Mouse (Mus musculus) liver, adult 2 months (tissue): Measurements from ENCODE around the gene Tsc2. TPM values are rescaled to one million over a fixed set of nuclear protein-coding genes. Genes with fewer than 3 reads are reported as not detected.
"Not testable (repeated sequence)": the region's sequence is repeated elsewhere in the genome, so short reads cannot be mapped to it uniquely, and the experiment has no call there.

Experiments
- DNase-seq: peaks from one replicate; pipeline ENCODE4 v3.0.0-alpha.2; 2011; ENCODE audit warnings: low read depth, low spot score; ENCODE audit errors: extremely low read depth
- H3K27ac ChIP-seq: fragments of 200-500 bp; replicated peaks from 2 replicates; pipeline ENCODE4 v1.5.1; 2012; ENCODE audit warnings: low read depth, mild to moderate bottlenecking, control low read depth, inconsistent platforms, low read length; ENCODE audit not compliant: insufficient read depth
- H3K27me3 ChIP-seq: fragments of 200-500 bp; 2 replicates; pipeline ENCODE4 v1.6.1; 2012; ENCODE audit warnings: mild to moderate bottlenecking, moderate library complexity, low read length, inconsistent platforms; ENCODE audit not compliant: control insufficient read depth, insufficient read depth
- H3K36me3 ChIP-seq: fragments of 200-500 bp; 2 replicates; pipeline ENCODE4 v1.6.1; 2012; ENCODE audit warnings: low read length, inconsistent platforms; ENCODE audit not compliant: control insufficient read depth, insufficient read depth
- H3K4me1 ChIP-seq: fragments of 200-500 bp; 2 replicates; pipeline ENCODE4 v1.6.1; 2011; ENCODE audit warnings: low read length; ENCODE audit not compliant: control insufficient read depth, insufficient read depth
- H3K4me3 ChIP-seq: fragments of 200-500 bp; 2 replicates; pipeline ENCODE4 v1.5.1; 2011; ENCODE audit warnings: low read depth, mild to moderate bottlenecking, control low read depth, low read length, moderate library complexity; ENCODE audit not compliant: insufficient read depth
- H3K79me2 ChIP-seq: fragments of 200-500 bp; 2 replicates; pipeline ENCODE4 v1.6.1; 2012; ENCODE audit warnings: inconsistent platforms, mild to moderate bottlenecking, low read length, moderate library complexity; ENCODE audit not compliant: control insufficient read depth, insufficient read depth
- H3K9ac ChIP-seq: fragments of 200-500 bp; 2 replicates; pipeline ENCODE4 v1.6.1; 2012; ENCODE audit warnings: low read depth, mild to moderate bottlenecking, control low read depth, inconsistent platforms, low read length
- CTCF ChIP-seq: fragments of 200-500 bp; IDR thresholded peaks from 2 replicates; pipeline ENCODE4 v1.5.1; 2011; ENCODE audit warnings: low read depth, low read length, control low read depth
- POLR2A ChIP-seq: fragments of 200-500 bp; IDR thresholded peaks from 2 replicates; pipeline ENCODE4 v1.6.1; 2011; ENCODE audit warnings: low read length, control low read depth; ENCODE audit not compliant: insufficient read depth; ENCODE audit errors: extremely low read depth
- WGBS: fragments of 180-500 bp; shearing (Covaris S2); methylation state at CpG from one replicate; pipeline ENCODE4 v1.1.7; 2018; 5-methylcytosine and 5-hydroxymethylcytosine counted together
- polyA plus RNA-seq: library from polyadenylated mRNA; depleted of rRNA; stranded (reverse); fragments of >200 nt; gene quantifications from 2 replicates; pipeline ENCODE4 v1.2.3, GENCODE M21; 2012
- total RNA-seq: library from RNA; depleted of rRNA; stranded (reverse); fragments of >200 nt; gene quantifications from 2 replicates; pipeline ENCODE4 v1.2.3, GENCODE M21; 2014

Gene Tsc2
- total and polyA plus RNA-seq, 2 experiments = 19.5 to 79.3 TPM

GRCm38 (mm10) chr17:24671346-24671745, 38.9 kb upstream of the Tsc2 start:
- H3K9ac ChIP-seq = 0 out of 2 replicates have a peak overlapping the region, but pooled peaks have one; percentile 8
- peaks cover 17% of the 10 kb centered on the region for H3K4me1 ChIP-seq
- no peak for DNase-seq
- TF ChIP-seq CTCF (no peak), POLR2A (no peak)
- no peak overlapping the region for H3K4me3 ChIP-seq
- WGBS = 51% methylated on average over 5 of the region's 5 CpGs
- H3K27me3 ChIP-seq = no peaks in the 10 kb centered on the region
- H3K79me2 ChIP-seq = peaks cover 40% of the 10 kb centered on the region; the same call in 1 of the 2 replicates
- H3K36me3 ChIP-seq = peaks cover under 1% of the 10 kb centered on the region; the same call in 1 of the 2 replicates
- peak overlapping the region; percentile 55; the same call in 1 of the 2 replicates for H3K27ac ChIP-seq

DNA sequence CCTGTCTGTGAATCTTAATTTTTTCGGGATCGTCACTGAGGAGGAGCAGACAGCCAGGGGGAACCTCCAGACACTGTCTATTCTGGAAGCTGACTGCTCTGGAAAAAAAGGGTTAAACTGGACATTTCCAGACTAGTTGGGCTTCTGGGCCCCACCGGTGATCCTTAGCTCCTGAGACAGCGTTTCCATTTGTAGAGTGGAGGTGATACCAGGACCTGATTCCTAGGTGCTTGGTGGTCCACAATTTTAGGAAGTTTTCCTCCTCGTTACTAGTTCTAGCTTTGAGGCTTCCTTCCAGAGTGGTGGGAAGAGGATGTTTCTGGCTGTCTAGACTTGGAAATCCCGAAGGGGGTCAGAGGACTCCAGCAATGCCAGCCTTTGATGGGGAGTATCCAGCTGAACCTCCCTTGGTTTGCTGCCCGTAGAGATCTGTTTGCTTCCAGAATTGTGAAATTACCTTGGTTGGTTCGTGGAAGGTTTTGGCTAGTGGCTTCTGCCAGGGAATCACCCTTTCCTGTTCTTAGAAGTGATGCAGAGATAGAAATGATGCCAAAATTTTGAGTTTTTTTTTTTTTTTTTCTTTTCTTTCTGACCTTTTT, 37.9 kb upstream of the Tsc2 start:
- peak overlapping the region; percentile 94 for H3K4me3 ChIP-seq
- under 1% methylated on average over 8 of the region's 8 CpGs for WGBS
- peak overlapping the region; percentile 98 for H3K9ac ChIP-seq
- peak; percentile 88 for DNase-seq
- H3K4me1 ChIP-seq = peaks cover 17% of the 10 kb centered on the region
- TF ChIP-seq POLR2A (no peak), CTCF (no peak)
- peak overlapping the region; percentile 94 for H3K27ac ChIP-seq
- peaks cover 32% of the 10 kb centered on the region; the same call in 1 of the 2 replicates for H3K79me2 ChIP-seq
- no peaks in the 10 kb centered on the region for H3K27me3 ChIP-seq
- no peaks in the 10 kb centered on the region for H3K36me3 ChIP-seq

DNA sequence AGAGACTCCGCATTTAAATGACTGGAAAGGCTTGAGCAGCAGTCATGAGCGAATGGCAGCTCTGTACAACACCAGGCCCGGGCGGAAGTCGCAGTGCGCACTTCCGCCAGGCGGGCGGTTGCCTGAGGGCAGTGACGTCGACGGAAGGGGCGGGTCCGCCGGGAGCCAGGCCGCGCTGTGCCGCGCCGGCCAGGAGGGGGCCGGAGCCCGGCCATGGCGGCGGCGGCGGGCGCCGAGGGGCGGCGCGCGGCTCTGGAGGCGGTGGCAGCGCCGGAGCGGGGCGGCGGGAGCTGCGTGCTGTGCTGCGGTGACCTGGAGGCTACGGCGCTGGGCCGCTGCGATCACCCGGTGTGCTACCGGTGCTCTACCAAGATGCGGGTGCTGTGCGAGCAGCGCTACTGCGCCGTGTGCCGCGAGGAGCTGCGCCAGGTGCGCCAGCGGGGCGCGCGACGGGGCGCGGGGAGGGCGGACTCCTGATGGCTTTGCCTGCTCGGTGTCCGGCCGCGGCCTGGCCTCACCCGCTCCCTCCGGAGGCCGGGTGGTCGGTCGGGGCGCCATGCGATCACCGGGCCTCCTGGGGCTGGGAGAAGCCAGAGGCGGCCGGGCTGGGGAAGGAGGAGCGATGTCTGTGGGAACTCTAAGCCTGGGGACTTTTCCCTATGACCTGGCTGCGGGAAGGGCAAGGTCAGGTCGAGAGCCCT, 37.3 kb upstream of the Tsc2 start, which contains the start of gene Zfp598:
Zfp598 (plus strand) TSS at position 143 of the 701 bp plus-strand sequence.
- under 1% methylated on average over 77 of the region's 80 CpGs for WGBS
- peaks cover 31% of the 10 kb centered on the region; the same call in 1 of the 2 replicates for H3K79me2 ChIP-seq
- peak within 1 kb of the TSS; percentile 94 for H3K4me3 ChIP-seq
- peak within 1 kb of the TSS; percentile 98 for H3K9ac ChIP-seq
- H3K27ac ChIP-seq = peak within 1 kb of the TSS; percentile 94
- H3K4me1 ChIP-seq = peaks cover 17% of the 10 kb centered on the region
- no peaks in the 10 kb centered on the region for H3K27me3 ChIP-seq
- H3K36me3 ChIP-seq = no peaks in the 10 kb centered on the region
- peak; percentile 71 for DNase-seq
- TF ChIP-seq CTCF (peak; percentile 16; the same call in 1 of the 2 replicates), POLR2A (peak; percentile 43; the same call in 1 of the 2 replicates)

- H3K36me3 ChIP-seq, H3K27me3 ChIP-seq, DNase-seq: not testable (repeated sequence)
- Histone ChIP-seq H3K27ac (peak overlapping the region; percentile 23), H3K9ac (peak overlapping the region; percentile 26), H3K4me3 (peak overlapping the region; percentile 13), H3K79me2 (peaks cover 28% of the 10 kb centered on the region; the same call in 1 of the 2 replicates), H3K4me1 (peaks cover 17% of the 10 kb centered on the region)
- WGBS = 5% methylated on average over 15 of the region's 15 CpGs
Observed at GRCm38 (mm10) chr17:24669214-24669544, 36.7 kb upstream of the Tsc2 start.

DNA sequence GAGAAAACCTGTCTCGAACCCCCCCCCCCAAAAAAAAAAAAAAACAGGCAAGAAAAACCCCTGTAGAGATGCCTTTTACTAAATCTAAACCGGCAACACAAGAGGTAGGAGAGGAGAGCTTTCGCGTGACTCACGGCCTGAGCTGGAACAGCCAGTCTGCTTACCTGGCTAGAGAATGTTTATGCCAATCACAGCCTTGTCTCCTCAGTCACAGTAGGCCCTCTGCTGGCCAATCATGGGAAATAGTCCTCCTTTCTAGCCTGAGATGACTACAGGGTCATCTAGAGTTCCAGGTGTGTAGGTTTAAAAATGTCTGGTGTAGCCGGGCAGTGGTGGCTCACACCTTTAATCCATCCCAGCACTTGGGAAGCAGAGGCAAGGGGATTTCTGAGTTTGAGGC, 35.0 kb upstream of the Tsc2 start:
- TF ChIP-seq CTCF = peak; percentile 67
- no peak for TF ChIP-seq POLR2A
- Histone ChIP-seq H3K27me3 (no peaks in the 10 kb centered on the region), H3K79me2 (peaks cover 16% of the 10 kb centered on the region; the same call in 1 of the 2 replicates), H3K36me3 (no peaks in the 10 kb centered on the region), H3K9ac (no peak overlapping the region), H3K27ac (no peak overlapping the region), H3K4me1 (peaks cover 17% of the 10 kb centered on the region), H3K4me3 (no peak overlapping the region)
- DNase-seq = peak; percentile 77
- WGBS = 9% methylated on average over 6 of the region's 6 CpGs

GRCm38 (mm10) chr17:24667011-24667410, 34.6 kb upstream of the Tsc2 start:
- not testable (repeated sequence) for DNase-seq, H3K36me3 ChIP-seq, H3K9ac ChIP-seq, H3K27me3 ChIP-seq, H3K4me3 ChIP-seq, H3K27ac ChIP-seq
- Histone ChIP-seq H3K4me1 (peaks cover 15% of the 10 kb centered on the region), H3K79me2 (peaks cover 16% of the 10 kb centered on the region; the same call in 1 of the 2 replicates)
- WGBS = 65% methylated on average over 7 of the region's 7 CpGs
